Mouse (Mus musculus) embryonic facial prominence, embryonic 13.5 days (tissue): ENCODE data around the gene Unc45b. TPM values are rescaled to one million over a fixed set of nuclear protein-coding genes. Genes with fewer than 3 reads are reported as not detected.
"Not testable (repeated sequence)": the region's sequence is repeated elsewhere in the genome, so short reads cannot be mapped to it uniquely, and the experiment has no call there.

ENCODE experiments used
- ATAC-seq: fragments of 200-750 bp; cut with Nextera tagmentation; 2 replicates; pipeline ENCODE4 v1.8.0; 2017; ENCODE audit warnings: low read depth; ENCODE audit not compliant: insufficient number of reproducible peaks, insufficient read depth, low FRiP score, low TSS enrichment
- H3K27ac ChIP-seq: fragments of 300-500 bp; sonication (generic); 2 replicates; pipeline ENCODE4 v1.5.1; 2015; ENCODE audit warnings: moderate library complexity, mild to moderate bottlenecking, inconsistent platforms
- H3K27me3 ChIP-seq: fragments of 300-500 bp; sonication (generic); 2 replicates; pipeline ENCODE4 v1.6.1; 2015; ENCODE audit warnings: mild to moderate bottlenecking, inconsistent platforms
- H3K36me3 ChIP-seq: fragments of 300-500 bp; sonication (generic); 2 replicates; pipeline ENCODE4 v1.6.1; 2015; ENCODE audit warnings: mild to moderate bottlenecking, inconsistent platforms
- H3K4me1 ChIP-seq: fragments of 300-500 bp; sonication (generic); 2 replicates; pipeline ENCODE4 v1.6.1; 2015; ENCODE audit warnings: inconsistent platforms
- H3K4me2 ChIP-seq: fragments of 300-500 bp; sonication (generic); 2 replicates; pipeline ENCODE4 v1.6.1; 2015; ENCODE audit warnings: moderate library complexity, mild to moderate bottlenecking, inconsistent platforms
- H3K4me3 ChIP-seq: fragments of 300-500 bp; sonication (generic); 2 replicates; pipeline ENCODE4 v1.5.1; 2015; ENCODE audit warnings: mild to moderate bottlenecking, inconsistent platforms
- H3K9ac ChIP-seq: fragments of 300-500 bp; sonication (generic); 2 replicates; pipeline ENCODE4 v1.6.1; 2015; ENCODE audit warnings: mild to moderate bottlenecking, inconsistent platforms
- H3K9me3 ChIP-seq: fragments of 300-500 bp; sonication (generic); 2 replicates; pipeline ENCODE4 v1.6.1; 2016; ENCODE audit warnings: inconsistent platforms
- WGBS: fragments of 180-500 bp; shearing (Covaris S2); methylation state at CpG from one replicate; pipeline ENCODE4 v1.1.7; 2015; ENCODE audit warnings: mixed read lengths; 5-methylcytosine and 5-hydroxymethylcytosine counted together
- microRNA-seq: library from miRNA; unstranded; fragments of <30 nt; microRNA quantifications from one replicate; pipeline ENCODE4, GENCODE M21; 2016
- polyA plus RNA-seq: library from polyadenylated mRNA; unstranded; fragments of >200 nt; fragmentation: Nextera tagmentation; extraction: Ambion mirVana; gene quantifications from 2 replicates; pipeline ENCODE4 v1.2.1, GENCODE M21; 2015

Gene Unc45b
- polyA plus RNA-seq, 1 experiment from 2014 or later, result 5.7 TPM

GRCm38 (mm10) chr11:82983193-82983592 lies 72.8 kb downstream of the Unc45b start:
- Histone ChIP-seq H3K4me2 (no peak overlapping the region), H3K9me3 (no peaks in the 10 kb centered on the region), H3K4me1 (no peaks in the 10 kb centered on the region), H3K27ac (no peak overlapping the region), H3K4me3 (no peak overlapping the region), H3K27me3 (no peaks in the 10 kb centered on the region), H3K9ac (no peak overlapping the region), H3K36me3 (peaks cover 47% of the 10 kb centered on the region)
- WGBS, result 81% methylated on average over 17 of the region's 17 CpGs
- no peak for ATAC-seq

GRCm38 (mm10) chr11:82987621-82988020 lies 77.3 kb downstream of the Unc45b start:
- H3K27me3 ChIP-seq, result no peaks in the 10 kb centered on the region
- H3K4me3 ChIP-seq, result no peak overlapping the region
- WGBS, result 91% methylated on average over 6 of the region's 6 CpGs
- no peak overlapping the region for H3K4me2 ChIP-seq
- no peak for ATAC-seq
- peaks cover 21% of the 10 kb centered on the region for H3K4me1 ChIP-seq
- peaks cover 18% of the 10 kb centered on the region for H3K36me3 ChIP-seq
- H3K9ac ChIP-seq, result no peak overlapping the region
- no peak overlapping the region for H3K27ac ChIP-seq
- no peaks in the 10 kb centered on the region for H3K9me3 ChIP-seq

DNA sequence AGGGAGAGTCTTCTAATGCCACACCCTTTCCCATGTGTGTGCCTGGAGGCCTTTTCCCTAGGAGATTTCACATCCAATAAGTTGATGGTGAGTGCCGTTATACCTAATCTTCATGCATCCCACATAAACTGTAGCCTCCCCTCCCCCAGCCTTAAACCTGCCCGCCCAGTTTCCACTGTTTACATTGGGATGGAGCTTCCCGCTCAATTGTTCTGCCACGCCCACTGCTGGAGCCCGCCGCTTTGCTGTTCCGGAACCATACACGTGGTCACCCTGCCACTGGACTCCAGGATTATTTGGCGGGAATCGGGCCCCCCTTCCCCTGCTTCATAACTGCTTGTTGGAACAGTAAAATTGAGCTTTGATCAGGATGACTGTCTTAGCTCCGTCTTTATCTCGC lies 79.0 kb downstream of the Unc45b start:
- no peak overlapping the region for H3K27ac ChIP-seq
- ATAC-seq, result no peak
- H3K9ac ChIP-seq, result peak overlapping the region; percentile 36; the same call in 1 of the 2 replicates
- peak overlapping the region; percentile 72 for H3K4me2 ChIP-seq
- WGBS, result 30% methylated on average over 12 of the region's 12 CpGs
- peak overlapping the region; percentile 48 for H3K4me3 ChIP-seq
- peaks cover 21% of the 10 kb centered on the region for H3K4me1 ChIP-seq
- H3K36me3 ChIP-seq, result peaks cover 13% of the 10 kb centered on the region
- H3K9me3 ChIP-seq, result no peaks in the 10 kb centered on the region
- no peaks in the 10 kb centered on the region for H3K27me3 ChIP-seq

DNA sequence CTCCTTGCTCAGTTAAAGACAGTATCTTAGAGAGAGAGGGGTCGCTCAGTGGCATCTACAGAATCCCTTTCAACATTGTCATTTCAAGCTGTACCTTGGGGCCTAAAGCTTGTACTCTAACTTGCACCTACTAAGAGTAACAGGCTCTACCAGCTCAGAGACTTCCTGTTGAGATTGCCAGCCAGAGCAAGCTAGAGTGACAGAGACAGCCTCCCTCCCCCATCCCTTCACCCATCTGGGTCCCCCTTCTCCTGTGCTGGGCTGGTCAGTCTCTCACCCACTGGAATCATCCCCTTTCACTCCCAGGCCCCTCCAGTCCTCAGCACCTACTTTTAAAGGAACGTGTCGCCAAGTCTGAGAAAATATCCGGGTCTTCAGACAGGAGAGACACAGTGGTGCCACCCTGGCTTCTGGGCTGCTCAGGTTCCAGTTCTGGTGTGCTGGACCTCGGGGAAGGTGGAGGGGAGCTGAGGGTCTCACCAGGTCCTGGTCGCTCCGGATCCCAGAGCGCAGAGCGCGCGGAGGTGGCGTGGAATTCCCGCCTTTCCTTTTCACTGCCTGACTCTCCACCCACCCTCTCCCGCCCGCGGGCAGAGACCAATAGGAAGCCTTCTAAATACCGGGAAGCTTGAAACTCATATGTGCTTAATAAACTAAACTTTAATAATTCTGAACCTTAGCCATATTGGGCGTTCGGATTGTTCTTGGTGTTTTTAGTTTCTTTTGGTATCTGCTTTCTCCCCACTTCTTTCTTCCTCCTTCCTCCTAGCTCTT lies 80.4 kb downstream of the Unc45b start:
- Histone ChIP-seq H3K4me2 (peak overlapping the region; percentile 72), H3K4me3 (peak overlapping the region; percentile 48), H3K9ac (peak overlapping the region; percentile 69), H3K4me1 (peaks cover 21% of the 10 kb centered on the region), H3K27ac (0 out of 2 replicates have a peak overlapping the region, but pooled peaks have one; percentile 58)
- not testable (repeated sequence) for H3K9me3 ChIP-seq, H3K27me3 ChIP-seq, H3K36me3 ChIP-seq
- WGBS, result 9% methylated on average over 19 of the region's 19 CpGs
- peak; percentile 67; the same call in 1 of the 2 replicates for ATAC-seq

DNA sequence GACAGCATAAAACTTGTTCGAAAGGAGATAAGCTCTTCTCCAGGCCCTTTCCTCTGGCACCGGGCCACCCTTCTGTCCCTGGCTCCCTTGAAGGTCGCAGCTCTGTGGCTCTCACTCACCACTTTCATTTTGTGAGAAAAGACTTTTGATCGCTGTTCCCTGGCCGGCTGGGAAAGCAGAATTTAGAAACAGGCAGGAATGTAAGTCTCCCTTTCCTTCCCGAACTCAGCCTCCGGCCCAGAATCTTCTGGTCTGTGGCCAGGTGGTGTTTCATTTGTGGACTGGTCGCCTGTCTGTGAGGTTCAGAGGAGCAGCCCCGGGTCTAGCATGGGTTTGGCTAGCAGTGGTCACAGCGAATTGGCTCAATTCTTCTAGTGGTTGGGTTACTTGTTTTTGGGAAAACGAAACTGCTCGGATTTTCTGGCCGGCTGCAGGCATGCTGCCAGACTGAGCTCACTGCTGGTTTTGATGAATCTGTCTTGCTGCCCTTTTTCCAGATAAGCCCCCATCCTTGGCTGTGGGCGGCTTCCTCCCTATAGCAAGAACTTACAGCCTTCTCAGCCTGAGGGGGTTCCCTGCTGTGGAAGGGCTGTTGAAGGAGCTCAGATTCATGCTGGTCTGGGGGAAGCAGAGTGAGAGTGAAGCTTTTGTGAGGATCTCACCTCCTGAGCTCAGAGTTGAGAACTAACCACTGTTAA lies 81.3 kb downstream of the Unc45b start, which contains the start of gene Slfn9:
Slfn9 (minus strand) TSS at position 362 of the 698 bp plus-strand sequence.
- no peaks in the 10 kb centered on the region for H3K9me3 ChIP-seq
- peaks cover 21% of the 10 kb centered on the region for H3K4me1 ChIP-seq
- H3K27me3 ChIP-seq, result no peaks in the 10 kb centered on the region
- H3K4me3 ChIP-seq, result peak within 1 kb of the TSS; percentile 48
- H3K4me2 ChIP-seq, result peak within 1 kb of the TSS; percentile 72
- 6% methylated on average over 14 of the region's 14 CpGs for WGBS
- no peaks in the 10 kb centered on the region for H3K36me3 ChIP-seq
- no peak for ATAC-seq
- H3K9ac ChIP-seq, result peak within 1 kb of the TSS; percentile 69
- H3K27ac ChIP-seq, result peak within 1 kb of the TSS; percentile 58; the same call in 1 of the 2 replicates

Small RNA genes lying within 50 kb of the gene (microRNA-seq; reads per million reads assigned to microRNA genes)
- gene Mir7679, result not detected

Other genes starting within 250 kb of the Unc45b start
- 0.29 and 0.52 TPM in 2 replicates for gene Cct6b, start 146.2 kb upstream of the Unc45b start, polyA plus RNA-seq
- gene Zfp830, start 146.2 kb upstream of the Unc45b start, polyA plus RNA-seq, result 42.0 and 42.7 TPM in 2 replicates
- gene Lig3, start 129.4 kb upstream of the Unc45b start, polyA plus RNA-seq, result 33.9 and 34.7 TPM in 2 replicates
- gene Rffl, start 39.3 kb upstream of the Unc45b start, polyA plus RNA-seq, result 10.2 and 11.5 TPM in 2 replicates
- 11.7 and 12.9 TPM in 2 replicates for gene Rad51d, start 19.9 kb upstream of the Unc45b start, polyA plus RNA-seq
- 0.15 and 0.32 TPM in 2 replicates for gene Fndc8, start 18.4 kb upstream of the Unc45b start, polyA plus RNA-seq
- 33.6 and 36.1 TPM in 2 replicates for gene Nle1, start 2.1 kb upstream of the Unc45b start, polyA plus RNA-seq
- gene Slfn5, start 40.8 kb downstream of the Unc45b start, polyA plus RNA-seq, result 0.94 and 1.8 TPM in 2 replicates
- 17.4 TPM in 2 replicates for gene Slfn9, start 81.3 kb downstream of the Unc45b start, polyA plus RNA-seq
- 0.62 and 0.74 TPM in 2 replicates for gene Slfn8, start 110.3 kb downstream of the Unc45b start, polyA plus RNA-seq
- gene Slfn2, start 154.6 kb downstream of the Unc45b start, polyA plus RNA-seq, result 3.3 and 4.8 TPM in 2 replicates
- 0.14 TPM in 1 of 2 replicates, not detected in the other for gene Slfn1, start 206.3 kb downstream of the Unc45b start, polyA plus RNA-seq